Mouse (Mus musculus) ES-E14 (cell line): Measurements from ENCODE around the gene Dclk2.

Source experiments
- CHD2 ChIP-seq: IDR thresholded peaks from 2 replicates; pipeline ENCODE4 v1.6.1; 2014; ENCODE audit warnings: mild to moderate bottlenecking, low read depth, low read length, inconsistent platforms
- HCFC1 ChIP-seq: IDR thresholded peaks from 2 replicates; pipeline ENCODE4 v1.6.1; 2012; ENCODE audit warnings: low read length, inconsistent platforms, borderline replicate concordance; ENCODE audit not compliant: insufficient read depth
- ZC3H11A ChIP-seq: IDR thresholded peaks from 2 replicates; pipeline ENCODE4 v1.6.1; 2012; ENCODE audit warnings: low read depth, mild to moderate bottlenecking, inconsistent platforms, low read length, borderline replicate concordance

- no peak for TF ChIP-seq ZC3H11A
- no peak for TF ChIP-seq HCFC1
- no peak for TF ChIP-seq CHD2
Measured at GRCm38 (mm10) chr3:86754595-86755557, 165.8 kb downstream of the Dclk2 start.
